Mouse (Mus musculus): Measurements from ENCODE around the gene Lilra6.

- TF ChIP-seq CTCF (IDR thresholded peaks at IDR 0.05; ENCODE audit: low read depth) (peak; percentile 52), EP300 (optimal IDR thresholded peaks at IDR 0.05) (no peak)
These were observed 11.6 kb downstream of the Lilra6 start for GRCm38 (mm10) chr7:3903704-3904103.

Measured in stomach, postnatal 0 days (tissue).